Mouse (Mus musculus): ENCODE results near the gene Lrrc36.

DNA sequence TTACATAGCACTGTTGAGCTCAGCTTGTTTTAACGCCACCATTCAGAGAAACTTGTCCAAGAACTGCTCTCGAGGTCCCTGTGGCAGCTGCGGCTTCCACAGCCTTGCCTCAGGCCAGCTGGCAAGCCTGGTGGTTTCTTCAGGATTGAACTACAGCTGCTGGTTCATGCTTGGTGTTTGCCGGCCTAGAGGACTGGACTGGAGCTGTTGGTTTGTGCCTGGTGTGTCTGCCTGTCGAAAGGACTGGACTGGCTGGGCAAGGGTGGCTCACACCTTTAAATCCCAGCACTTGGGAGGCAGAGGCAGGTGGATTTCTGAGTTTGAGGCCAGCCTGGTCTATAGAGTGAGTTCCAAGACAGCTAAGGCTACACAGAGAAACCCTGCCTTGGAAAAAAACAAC, 13.4 kb upstream of the Lrrc36 start:
- no peak for TF ChIP-seq CTCF (IDR thresholded peaks at IDR 0.05; ENCODE audit: borderline replicate concordance, insufficient read depth, low read length)
- no peak for TF ChIP-seq POLR2A (IDR thresholded peaks at IDR 0.05; ENCODE audit: low read depth, low read length)
